Mouse (Mus musculus): ENCODE measurements around the gene Fmnl2.

- TF ChIP-seq POLR2A (IDR thresholded peaks at IDR 0.05; ENCODE audit: low read depth, low read length) = no peak
- no peak for TF ChIP-seq CTCF (IDR thresholded peaks at IDR 0.05; ENCODE audit: extremely low read depth, insufficient read length, insufficient replicate concordance, low read depth, low read length)
Observed at GRCm38 (mm10) chr2:52885071-52885470, 27.4 kb downstream of the Fmnl2 start.
